Mouse (Mus musculus): ENCODE results near the gene Ndn. TPM values are rescaled to one million over a fixed set of nuclear protein-coding genes. Genes with fewer than 3 reads are reported as not detected.

Ndn gene
- polyA plus RNA-seq, 1 experiment from 2014 or later = 50.7 TPM

DNA sequence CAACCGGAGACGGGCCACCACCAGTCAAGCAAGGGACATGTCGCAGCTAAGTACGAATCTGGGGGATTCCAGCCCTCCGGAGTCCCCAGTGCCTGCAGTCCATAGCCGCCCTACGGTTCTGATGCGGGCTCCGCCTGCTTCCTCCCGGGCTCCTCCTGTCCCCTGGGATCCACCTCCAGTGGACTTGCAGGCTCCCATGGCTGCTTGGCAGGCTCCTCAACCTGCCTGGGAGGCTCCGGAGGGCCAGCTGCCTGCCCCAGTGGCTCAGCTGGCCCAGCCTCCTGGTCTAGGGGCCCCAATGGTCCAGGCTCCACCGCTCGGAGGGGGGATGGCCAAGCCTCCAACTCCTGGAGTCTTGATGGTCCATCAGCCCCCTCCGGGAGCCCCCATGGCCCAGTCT is 30.9 kb downstream of the Ndn start:
- Histone ChIP-seq H3K9me3 (replicated peaks; ENCODE audit: low read length) (no peaks in the 10 kb centered on the region), H3K9ac (ENCODE audit: low read depth, low read length) (no peak overlapping the region), H3K4me3 (replicated peaks; ENCODE audit: low read depth, low read length) (peak overlapping the region; percentile 30), H3K4me2 (ENCODE audit: low read length) (peak overlapping the region; percentile 55), H3K36me3 (ENCODE audit: insufficient read depth, low read length) (no peaks in the 10 kb centered on the region), H3K27me3 (ENCODE audit: insufficient read depth, low read length) (no peaks in the 10 kb centered on the region), H3K4me1 (replicated peaks; ENCODE audit: insufficient read depth, low read length) (no peaks in the 10 kb centered on the region), H3K27ac (no peak overlapping the region)
- ATAC-seq (replicated peaks; ENCODE audit: low FRiP score, low read depth) (no peak; the same call in 1 of the 2 replicates), DNase-seq (ENCODE audit: low spot score) (no peak)
- TF ChIP-seq CTCF (IDR thresholded peaks at IDR 0.05; ENCODE audit: low read depth) = no peak
- WGBS = 32% methylated on average over 14 of the region's 14 CpGs

DNA sequence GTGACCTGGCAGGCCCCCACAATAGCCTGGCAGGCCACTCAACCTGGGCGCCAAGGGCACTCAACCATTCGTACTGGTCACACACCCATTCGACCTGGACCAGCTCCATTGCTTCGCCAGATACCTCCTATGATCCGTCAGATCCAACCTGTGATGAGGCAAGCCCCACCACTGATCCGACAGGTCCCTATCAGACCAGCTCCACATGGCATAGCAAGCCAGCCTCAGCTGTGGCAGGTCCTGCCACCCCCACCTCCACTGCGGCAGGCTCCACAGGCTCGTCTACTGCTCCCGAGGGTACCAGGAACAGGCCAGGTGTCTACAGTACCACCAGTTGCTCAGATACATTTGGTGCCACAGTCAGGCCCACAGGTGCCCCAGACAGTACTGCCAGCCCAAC is 32.2 kb downstream of the Ndn start:
- Histone ChIP-seq H3K9me3 (replicated peaks; ENCODE audit: low read length) (no peaks in the 10 kb centered on the region), H3K9ac (ENCODE audit: low read depth, low read length) (no peak overlapping the region), H3K36me3 (ENCODE audit: insufficient read depth, low read length) (no peaks in the 10 kb centered on the region), H3K4me2 (ENCODE audit: low read length) (no peak overlapping the region), H3K4me1 (replicated peaks; ENCODE audit: insufficient read depth, low read length) (no peaks in the 10 kb centered on the region), H3K4me3 (replicated peaks; ENCODE audit: low read depth, low read length) (no peak overlapping the region), H3K27ac (no peak overlapping the region), H3K27me3 (ENCODE audit: insufficient read depth, low read length) (no peaks in the 10 kb centered on the region)
- no peak for TF ChIP-seq CTCF (IDR thresholded peaks at IDR 0.05; ENCODE audit: low read depth)
- ATAC-seq (replicated peaks; ENCODE audit: low FRiP score, low read depth) = no peak; the same call in 1 of the 2 replicates
- 84% methylated on average over 9 of the region's 9 CpGs for WGBS
- no peak for DNase-seq (ENCODE audit: low spot score)

- no peak overlapping the region for H3K4me3 ChIP-seq (replicated peaks; ENCODE audit: low read depth, low read length)
- H3K9me3 ChIP-seq (replicated peaks; ENCODE audit: low read length) = no peaks in the 10 kb centered on the region
- peak; percentile 73 for TF ChIP-seq CTCF (IDR thresholded peaks at IDR 0.05; ENCODE audit: low read depth)
- no peak overlapping the region for H3K9ac ChIP-seq (ENCODE audit: low read depth, low read length)
- no peak overlapping the region for H3K4me2 ChIP-seq (ENCODE audit: low read length)
- H3K27me3 ChIP-seq (ENCODE audit: insufficient read depth, low read length) = no peaks in the 10 kb centered on the region
- H3K4me1 ChIP-seq (replicated peaks; ENCODE audit: insufficient read depth, low read length) = no peaks in the 10 kb centered on the region
- H3K27ac ChIP-seq = no peak overlapping the region
- DNase-seq (ENCODE audit: low spot score) (peak; percentile 55), ATAC-seq (replicated peaks; ENCODE audit: low FRiP score, low read depth) (no peak)
- no peaks in the 10 kb centered on the region for H3K36me3 ChIP-seq (ENCODE audit: insufficient read depth, low read length)
- WGBS = 6% methylated on average over 2 of the region's 2 CpGs
Measured at GRCm38 (mm10) chr7:62382391-62382790, 36.0 kb downstream of the Ndn start.

- Histone ChIP-seq H3K9me3 (replicated peaks; ENCODE audit: low read length) (no peaks in the 10 kb centered on the region), H3K4me3 (replicated peaks; ENCODE audit: low read depth, low read length) (no peak overlapping the region), H3K27me3 (ENCODE audit: insufficient read depth, low read length) (no peaks in the 10 kb centered on the region), H3K4me2 (ENCODE audit: low read length) (no peak overlapping the region), H3K9ac (ENCODE audit: low read depth, low read length) (no peak overlapping the region), H3K36me3 (ENCODE audit: insufficient read depth, low read length) (no peaks in the 10 kb centered on the region), H3K4me1 (replicated peaks; ENCODE audit: insufficient read depth, low read length) (no peaks in the 10 kb centered on the region), H3K27ac (no peak overlapping the region)
- DNase-seq (ENCODE audit: low spot score) = peak; percentile 24
- TF ChIP-seq CTCF (IDR thresholded peaks at IDR 0.05; ENCODE audit: low read depth) = peak; percentile 50; the same call in 1 of the 2 replicates
- WGBS = 43% methylated on average over 4 of the region's 4 CpGs
- ATAC-seq (replicated peaks; ENCODE audit: low FRiP score, low read depth) = no peak
Measured at GRCm38 (mm10) chr7:62388291-62388690, 41.9 kb downstream of the Ndn start.

DNA sequence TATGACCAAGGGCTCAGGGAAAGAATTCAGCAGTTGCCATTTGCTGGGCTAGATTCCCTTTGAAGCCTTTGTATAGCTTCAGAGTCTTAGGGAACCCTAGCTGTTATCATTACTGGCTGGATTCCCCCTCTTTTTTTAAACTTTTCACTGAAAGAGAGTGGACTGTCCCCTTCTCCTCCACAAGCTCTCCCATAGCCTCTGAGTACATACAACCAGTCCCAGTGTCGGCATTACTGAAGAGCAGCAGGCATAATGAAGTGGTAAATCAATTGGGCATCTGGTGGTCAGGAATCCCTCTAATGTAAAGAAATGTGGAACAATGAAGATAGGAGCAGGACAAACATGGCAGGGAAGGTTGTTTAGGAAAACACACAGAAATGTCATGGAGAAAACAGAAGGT is 45.8 kb downstream of the Ndn start:
- no peak for TF ChIP-seq CTCF (IDR thresholded peaks at IDR 0.05; ENCODE audit: low read depth)
- Histone ChIP-seq H3K27me3 (ENCODE audit: insufficient read depth, low read length) (no peaks in the 10 kb centered on the region), H3K36me3 (ENCODE audit: insufficient read depth, low read length) (no peaks in the 10 kb centered on the region), H3K4me2 (ENCODE audit: low read length) (no peak overlapping the region), H3K4me3 (replicated peaks; ENCODE audit: low read depth, low read length) (no peak overlapping the region), H3K9ac (ENCODE audit: low read depth, low read length) (no peak overlapping the region), H3K4me1 (replicated peaks; ENCODE audit: insufficient read depth, low read length) (no peaks in the 10 kb centered on the region), H3K27ac (no peak overlapping the region), H3K9me3 (replicated peaks; ENCODE audit: low read length) (no peaks in the 10 kb centered on the region)
- ATAC-seq (replicated peaks; ENCODE audit: low FRiP score, low read depth) (no peak), DNase-seq (ENCODE audit: low spot score) (no peak)
- 38% methylated on average over 1 of the region's 1 CpGs for WGBS

Other genes with a start within 250 kb of the Ndn start
- gene Magel2, start 30.4 kb downstream of the Ndn start, polyA plus RNA-seq (2015; fragmentation: Nextera tagmentation; extraction: Ambion mirVana) = 0.09 TPM in 1 of 2 replicates, not detected in the other
- 3.6 and 4.2 TPM in 2 replicates for gene Mkrn3, start 73.6 kb downstream of the Ndn start, polyA plus RNA-seq (2015; fragmentation: Nextera tagmentation; extraction: Ambion mirVana)
- gene Peg12, start 117.9 kb downstream of the Ndn start, polyA plus RNA-seq (2015; fragmentation: Nextera tagmentation; extraction: Ambion mirVana) = 18.4 and 20.1 TPM in 2 replicates